Mouse (Mus musculus) heart, adult 2 months (tissue): Measurements from ENCODE around the gene Fshr.

Experiments used
- CTCF ChIP-seq: fragments of 200-600 bp; IDR thresholded peaks from 2 replicates; pipeline ENCODE4 v1.8.1; 2022; ENCODE audit warnings: antibody characterized with exemption, mild to moderate bottlenecking, moderate library complexity
- EP300 ChIP-seq: fragments of 200-500 bp; IDR thresholded peaks from 2 replicates; pipeline ENCODE4 v1.6.1; 2011; ENCODE audit warnings: low read depth, low read length, control low read depth; ENCODE audit not compliant: insufficient read depth
- POLR2A ChIP-seq: fragments of 200-500 bp; IDR thresholded peaks from 2 replicates; pipeline ENCODE4 v1.6.1; 2011; ENCODE audit warnings: mild to moderate bottlenecking, low read depth, low read length, control low read depth; ENCODE audit not compliant: insufficient read depth

GRCm38 (mm10) chr17:88954011-88954410 lies 246.5 kb downstream of the Fshr start:
- no peak for TF ChIP-seq POLR2A
- TF ChIP-seq CTCF: peak; percentile 78
- no peak for TF ChIP-seq EP300
